Mouse (Mus musculus) limb, embryonic 12.5 days (tissue): ENCODE results near the gene Ube2e1. TPM values are rescaled to one million over a fixed set of nuclear protein-coding genes. Genes with fewer than 3 reads are reported as not detected.

Experiments used
- ATAC-seq: fragments of 200-750 bp; cut with Nextera tagmentation; 2 replicates; pipeline ENCODE4 v1.8.0; 2017; ENCODE audit warnings: low read depth, moderate TSS enrichment; ENCODE audit not compliant: insufficient number of reproducible peaks, insufficient read depth, low FRiP score, low TSS enrichment
- H3K27ac ChIP-seq: fragments of 300-500 bp; sonication (generic); 2 replicates; pipeline ENCODE4 v1.5.1; 2016; ENCODE audit warnings: mild to moderate bottlenecking, moderate library complexity
- H3K27me3 ChIP-seq: fragments of 300-500 bp; sonication (generic); 2 replicates; pipeline ENCODE4 v1.6.1; 2016; ENCODE audit warnings: mild to moderate bottlenecking, moderate library complexity
- H3K36me3 ChIP-seq: fragments of 300-500 bp; sonication (generic); 2 replicates; pipeline ENCODE4 v1.6.1; 2016; ENCODE audit warnings: mild to moderate bottlenecking, moderate library complexity
- H3K4me1 ChIP-seq: fragments of 300-500 bp; sonication (generic); replicated peaks from 2 replicates; pipeline ENCODE4 v1.6.1; 2016
- H3K4me2 ChIP-seq: fragments of 300-500 bp; sonication (generic); 2 replicates; pipeline ENCODE4 v1.6.1; 2016; ENCODE audit warnings: mild to moderate bottlenecking, moderate library complexity
- H3K4me3 ChIP-seq: fragments of 300-500 bp; sonication (generic); replicated peaks from 2 replicates; pipeline ENCODE4 v1.5.1; 2016; ENCODE audit warnings: mild to moderate bottlenecking
- H3K9ac ChIP-seq: fragments of 300-500 bp; sonication (generic); replicated peaks from 2 replicates; pipeline ENCODE4 v1.6.1; 2016; ENCODE audit warnings: mild to moderate bottlenecking, moderate library complexity
- H3K9me3 ChIP-seq: fragments of 300-500 bp; sonication (generic); 2 replicates; pipeline ENCODE4 v1.6.1; 2016; ENCODE audit warnings: mild to moderate bottlenecking, moderate library complexity
- WGBS: fragments of 180-500 bp; shearing (Covaris S2); methylation state at CpG from one replicate; pipeline ENCODE4 v1.1.7; 2016; 5-methylcytosine and 5-hydroxymethylcytosine counted together
- polyA plus RNA-seq: library from polyadenylated mRNA; unstranded; fragments of >200 nt; fragmentation: Nextera tagmentation; extraction: Ambion mirVana; gene quantifications from 2 replicates; pipeline ENCODE4 v1.2.1, GENCODE M21; 2016

Gene Ube2e1
- polyA plus RNA-seq, result 172 and 185 TPM in 2 replicates

GRCm38 (mm10) chr14:18331693-18332131, at the start of gene Ube2e1:
Gene Ube2e1 (minus strand): TSS chr14:18331859.
- WGBS, result under 1% methylated on average over 31 of the region's 39 CpGs
- peak; percentile 88 for ATAC-seq
- Histone ChIP-seq H3K9me3 (no peaks in the 10 kb centered on the region), H3K4me2 (peak within 1 kb of the TSS; percentile 68), H3K27ac (peak within 1 kb of the TSS; percentile 82), H3K4me3 (peak within 1 kb of the TSS; percentile 96), H3K9ac (peak within 1 kb of the TSS; percentile 97), H3K36me3 (peaks cover 11% of the 10 kb centered on the region), H3K4me1 (peaks cover 27% of the 10 kb centered on the region), H3K27me3 (no peaks in the 10 kb centered on the region)

GRCm38 (mm10) chr14:18379841-18380240, 48.2 kb upstream of the Ube2e1 start:
- Histone ChIP-seq H3K9ac (no peak overlapping the region), H3K4me1 (no peaks in the 10 kb centered on the region), H3K27ac (no peak overlapping the region), H3K27me3 (no peaks in the 10 kb centered on the region), H3K4me2 (no peak overlapping the region), H3K4me3 (no peak overlapping the region), H3K36me3 (no peaks in the 10 kb centered on the region), H3K9me3 (no peaks in the 10 kb centered on the region)
- no peak for ATAC-seq
- 86% methylated on average over 5 of the region's 5 CpGs for WGBS

GRCm38 (mm10) chr14:18377944-18378575, 46.4 kb upstream of the Ube2e1 start:
- 59% methylated on average over 8 of the region's 8 CpGs for WGBS
- Histone ChIP-seq H3K27ac (no peak overlapping the region), H3K4me2 (no peak overlapping the region), H3K9me3 (no peaks in the 10 kb centered on the region), H3K36me3 (no peaks in the 10 kb centered on the region), H3K4me3 (no peak overlapping the region), H3K9ac (no peak overlapping the region), H3K4me1 (peaks cover 16% of the 10 kb centered on the region), H3K27me3 (no peaks in the 10 kb centered on the region)
- no peak for ATAC-seq

GRCm38 (mm10) chr14:18376206-18376605, 44.5 kb upstream of the Ube2e1 start:
- Histone ChIP-seq H3K27me3 (no peaks in the 10 kb centered on the region), H3K4me3 (no peak overlapping the region), H3K4me1 (peaks cover 20% of the 10 kb centered on the region), H3K9ac (no peak overlapping the region), H3K4me2 (no peak overlapping the region), H3K36me3 (no peaks in the 10 kb centered on the region), H3K9me3 (no peaks in the 10 kb centered on the region), H3K27ac (no peak overlapping the region)
- no peak for ATAC-seq
- 83% methylated on average over 3 of the region's 3 CpGs for WGBS

GRCm38 (mm10) chr14:18373758-18374405, 42.2 kb upstream of the Ube2e1 start:
- no peak overlapping the region for H3K9ac ChIP-seq
- H3K4me2 ChIP-seq, result no peak overlapping the region
- no peaks in the 10 kb centered on the region for H3K36me3 ChIP-seq
- 33% methylated on average over 6 of the region's 6 CpGs for WGBS
- ATAC-seq, result peak; percentile 72; the same call in 1 of the 2 replicates
- H3K27me3 ChIP-seq, result no peaks in the 10 kb centered on the region
- peaks cover 20% of the 10 kb centered on the region for H3K4me1 ChIP-seq
- no peak overlapping the region for H3K4me3 ChIP-seq
- no peaks in the 10 kb centered on the region for H3K9me3 ChIP-seq
- peak overlapping the region; percentile 32 for H3K27ac ChIP-seq

- ATAC-seq, result peak; percentile 18; the same call in 1 of the 2 replicates
These were observed 41.3 kb upstream of the Ube2e1 start for GRCm38 (mm10) chr14:18372761-18373610.

GRCm38 (mm10) chr14:18369031-18369430, 37.4 kb upstream of the Ube2e1 start:
- ATAC-seq, result no peak
- Histone ChIP-seq H3K4me3 (no peak overlapping the region), H3K9ac (no peak overlapping the region), H3K9me3 (no peaks in the 10 kb centered on the region), H3K27ac (no peak overlapping the region), H3K4me1 (peaks cover 14% of the 10 kb centered on the region), H3K36me3 (no peaks in the 10 kb centered on the region), H3K27me3 (no peaks in the 10 kb centered on the region), H3K4me2 (no peak overlapping the region)

More at GRCm38 (mm10) chr14:18372761-18373610, 41.3 kb upstream of the Ube2e1 start:
- no peaks in the 10 kb centered on the region for H3K27me3 ChIP-seq
- 59% methylated on average over 9 of the region's 9 CpGs for WGBS
- H3K9me3 ChIP-seq, result no peaks in the 10 kb centered on the region
- no peak overlapping the region for H3K4me3 ChIP-seq
- no peaks in the 10 kb centered on the region for H3K36me3 ChIP-seq
- peak overlapping the region; percentile 32 for H3K27ac ChIP-seq
- peaks cover 20% of the 10 kb centered on the region for H3K4me1 ChIP-seq
- H3K9ac ChIP-seq, result no peak overlapping the region
- H3K4me2 ChIP-seq, result no peak overlapping the region

GRCm38 (mm10) chr14:18367025-18367424, 35.4 kb upstream of the Ube2e1 start:
- H3K4me1 ChIP-seq, result no peaks in the 10 kb centered on the region
- WGBS, result 58% methylated on average over 5 of the region's 5 CpGs
- H3K9ac ChIP-seq, result no peak overlapping the region
- H3K27me3 ChIP-seq, result no peaks in the 10 kb centered on the region
- H3K27ac ChIP-seq, result no peak overlapping the region
- no peak overlapping the region for H3K4me3 ChIP-seq
- no peak for ATAC-seq
- H3K36me3 ChIP-seq, result no peaks in the 10 kb centered on the region
- no peak overlapping the region for H3K4me2 ChIP-seq
- H3K9me3 ChIP-seq, result no peaks in the 10 kb centered on the region

- Histone ChIP-seq H3K4me3 (no peak overlapping the region), H3K27me3 (no peaks in the 10 kb centered on the region), H3K4me2 (no peak overlapping the region), H3K9ac (no peak overlapping the region), H3K27ac (no peak overlapping the region), H3K9me3 (no peaks in the 10 kb centered on the region), H3K4me1 (no peaks in the 10 kb centered on the region), H3K36me3 (no peaks in the 10 kb centered on the region)
- ATAC-seq, result no peak
- 25% methylated on average over 3 of the region's 3 CpGs for WGBS
These were observed 32.7 kb upstream of the Ube2e1 start for GRCm38 (mm10) chr14:18364321-18364720.

- WGBS, result 56% methylated on average over 2 of the region's 2 CpGs
These were observed 24.8 kb upstream of the Ube2e1 start for GRCm38 (mm10) chr14:18356442-18356841.

GRCm38 (mm10) chr14:18355514-18356190, 24.0 kb upstream of the Ube2e1 start:
- H3K9ac ChIP-seq, result no peak overlapping the region
- H3K9me3 ChIP-seq, result no peaks in the 10 kb centered on the region
- no peak overlapping the region for H3K4me2 ChIP-seq
- no peak overlapping the region for H3K4me3 ChIP-seq
- H3K27me3 ChIP-seq, result no peaks in the 10 kb centered on the region
- no peak for ATAC-seq
- H3K4me1 ChIP-seq, result no peaks in the 10 kb centered on the region
- no peaks in the 10 kb centered on the region for H3K36me3 ChIP-seq
- H3K27ac ChIP-seq, result no peak overlapping the region
- WGBS, result 80% methylated on average over 6 of the region's 6 CpGs

More at GRCm38 (mm10) chr14:18356442-18356841, 24.8 kb upstream of the Ube2e1 start:
- Histone ChIP-seq H3K36me3 (no peaks in the 10 kb centered on the region), H3K9me3 (no peaks in the 10 kb centered on the region), H3K9ac (no peak overlapping the region), H3K27me3 (no peaks in the 10 kb centered on the region), H3K4me2 (no peak overlapping the region), H3K27ac (no peak overlapping the region), H3K4me3 (no peak overlapping the region), H3K4me1 (no peaks in the 10 kb centered on the region)
- no peak for ATAC-seq
